Mouse (Mus musculus): ENCODE measurements at regions not wholly inside any gene's neighbourhood (a gene's known extent, or its start where the extent isn't known, plus 50 kb on each side); places are given as distances from the start of the nearest gene placed in this dataset.

GRCm38 (mm10) chr13:51227836-51228235, 57.0 kb downstream of the Nxnl2 start:
- no peak for ATAC-seq
- no peak overlapping the region for H3K4me3 ChIP-seq (replicated peaks)
- peaks cover 11% of the 10 kb centered on the region for H3K4me1 ChIP-seq (replicated peaks)
- no peaks in the 10 kb centered on the region for H3K36me3 ChIP-seq
- H3K4me2 ChIP-seq (replicated peaks), result no peak overlapping the region
- no peak overlapping the region for H3K9ac ChIP-seq (replicated peaks)
- 88% methylated on average over 9 of the region's 9 CpGs for WGBS
- H3K9me3 ChIP-seq, result no peaks in the 10 kb centered on the region
- no peak overlapping the region for H3K27ac ChIP-seq
- 0 out of 2 replicates have a peak, but pooled peaks cover 2% of the 10 kb centered on the region for H3K27me3 ChIP-seq

GRCm38 (mm10) chr13:51228862-51229770, 58.3 kb downstream of the Nxnl2 start:
- Histone ChIP-seq H3K36me3 (no peaks in the 10 kb centered on the region), H3K27me3 (0 out of 2 replicates have a peak, but pooled peaks cover 2% of the 10 kb centered on the region), H3K27ac (peak overlapping the region; percentile 37; the same call in 1 of the 2 replicates), H3K4me3 (replicated peaks) (no peak overlapping the region), H3K4me1 (replicated peaks) (peaks cover 11% of the 10 kb centered on the region), H3K9me3 (no peaks in the 10 kb centered on the region), H3K4me2 (replicated peaks) (peak overlapping the region; percentile 38), H3K9ac (replicated peaks) (no peak overlapping the region)
- WGBS, result 7% methylated on average over 30 of the region's 30 CpGs
- peak; percentile 85 for ATAC-seq

- no peak overlapping the region for H3K9ac ChIP-seq (replicated peaks)
- 73% methylated on average over 4 of the region's 4 CpGs for WGBS
- peaks cover 11% of the 10 kb centered on the region for H3K4me1 ChIP-seq (replicated peaks)
- H3K9me3 ChIP-seq, result no peaks in the 10 kb centered on the region
- H3K27ac ChIP-seq, result 0 out of 2 replicates have a peak overlapping the region, but pooled peaks have one; percentile 37
- H3K36me3 ChIP-seq, result no peaks in the 10 kb centered on the region
- 0 out of 2 replicates have a peak, but pooled peaks cover 2% of the 10 kb centered on the region for H3K27me3 ChIP-seq
- peak overlapping the region; percentile 38 for H3K4me2 ChIP-seq (replicated peaks)
- no peak for ATAC-seq
- no peak overlapping the region for H3K4me3 ChIP-seq (replicated peaks)
Observed at GRCm38 (mm10) chr13:51229862-51230261, 59.0 kb downstream of the Nxnl2 start.

- no peak overlapping the region for H3K4me3 ChIP-seq (replicated peaks)
- no peak overlapping the region for H3K9ac ChIP-seq (replicated peaks)
- H3K4me1 ChIP-seq (replicated peaks), result peaks cover 11% of the 10 kb centered on the region
- no peak overlapping the region for H3K4me2 ChIP-seq (replicated peaks)
- ATAC-seq, result no peak
- no peaks in the 10 kb centered on the region for H3K36me3 ChIP-seq
- no peaks in the 10 kb centered on the region for H3K9me3 ChIP-seq
- no peak overlapping the region for H3K27ac ChIP-seq
- 0 out of 2 replicates have a peak, but pooled peaks cover 2% of the 10 kb centered on the region for H3K27me3 ChIP-seq
- 84% methylated on average over 4 of the region's 4 CpGs for WGBS
Observed at GRCm38 (mm10) chr13:51231586-51231985, 60.8 kb downstream of the Nxnl2 start.

GRCm38 (mm10) chr13:51247378-51247777, 76.6 kb downstream of the Nxnl2 start:
- no peaks in the 10 kb centered on the region for H3K27me3 ChIP-seq
- H3K9me3 ChIP-seq, result no peaks in the 10 kb centered on the region
- no peak overlapping the region for H3K4me2 ChIP-seq (replicated peaks)
- H3K27ac ChIP-seq, result no peak overlapping the region
- no peak for ATAC-seq
- no peak overlapping the region for H3K4me3 ChIP-seq (replicated peaks)
- no peaks in the 10 kb centered on the region for H3K4me1 ChIP-seq (replicated peaks)
- WGBS, result 98% methylated on average over 3 of the region's 3 CpGs
- no peak overlapping the region for H3K9ac ChIP-seq (replicated peaks)
- H3K36me3 ChIP-seq, result no peaks in the 10 kb centered on the region

- Histone ChIP-seq H3K9ac (replicated peaks) (no peak overlapping the region), H3K36me3 (no peaks in the 10 kb centered on the region), H3K4me3 (replicated peaks) (no peak overlapping the region), H3K9me3 (0 out of 2 replicates have a peak, but pooled peaks cover 3% of the 10 kb centered on the region), H3K27ac (no peak overlapping the region), H3K27me3 (no peaks in the 10 kb centered on the region), H3K4me1 (replicated peaks) (peaks cover 1% of the 10 kb centered on the region), H3K4me2 (replicated peaks) (no peak overlapping the region)
- 85% methylated on average over 1 of the region's 1 CpGs for WGBS
- ATAC-seq, result no peak
Observed at GRCm38 (mm10) chr13:51253371-51253770, 82.5 kb downstream of the Nxnl2 start.

- no peak overlapping the region for H3K27ac ChIP-seq
- ATAC-seq, result no peak
- no peak overlapping the region for H3K4me2 ChIP-seq (replicated peaks)
- no peak overlapping the region for H3K4me3 ChIP-seq (replicated peaks)
- H3K36me3 ChIP-seq, result no peaks in the 10 kb centered on the region
- 0 out of 2 replicates have a peak, but pooled peaks cover 3% of the 10 kb centered on the region for H3K9me3 ChIP-seq
- peaks cover 13% of the 10 kb centered on the region for H3K4me1 ChIP-seq (replicated peaks)
- H3K27me3 ChIP-seq, result no peaks in the 10 kb centered on the region
- 95% methylated on average over 5 of the region's 5 CpGs for WGBS
- H3K9ac ChIP-seq (replicated peaks), result no peak overlapping the region
Observed at GRCm38 (mm10) chr13:51255688-51256087, 84.9 kb downstream of the Nxnl2 start.

- H3K27me3 ChIP-seq, result no peaks in the 10 kb centered on the region
- peak; percentile 63; the same call in 1 of the 2 replicates for ATAC-seq
- H3K9ac ChIP-seq (replicated peaks), result no peak overlapping the region
- no peak overlapping the region for H3K4me3 ChIP-seq (replicated peaks)
- 0 out of 2 replicates have a peak, but pooled peaks cover 3% of the 10 kb centered on the region for H3K9me3 ChIP-seq
- H3K36me3 ChIP-seq, result no peaks in the 10 kb centered on the region
- H3K4me2 ChIP-seq (replicated peaks), result no peak overlapping the region
- WGBS, result 42% methylated on average over 13 of the region's 13 CpGs
- peaks cover 13% of the 10 kb centered on the region for H3K4me1 ChIP-seq (replicated peaks)
- H3K27ac ChIP-seq, result no peak overlapping the region
Observed at GRCm38 (mm10) chr13:51258752-51259721, 88.2 kb downstream of the Nxnl2 start.

GRCm38 (mm10) chr13:51261619-51262018, 90.8 kb downstream of the Nxnl2 start:
- WGBS, result 74% methylated on average over 8 of the region's 8 CpGs
- H3K9me3 ChIP-seq, result 0 out of 2 replicates have a peak, but pooled peaks cover under 1% of the 10 kb centered on the region
- H3K4me3 ChIP-seq (replicated peaks), result no peak overlapping the region
- H3K4me1 ChIP-seq (replicated peaks), result peaks cover 13% of the 10 kb centered on the region
- no peaks in the 10 kb centered on the region for H3K27me3 ChIP-seq
- no peaks in the 10 kb centered on the region for H3K36me3 ChIP-seq
- no peak for ATAC-seq
- no peak overlapping the region for H3K4me2 ChIP-seq (replicated peaks)
- H3K9ac ChIP-seq (replicated peaks), result no peak overlapping the region
- H3K27ac ChIP-seq, result no peak overlapping the region

GRCm38 (mm10) chr13:51272786-51273185, 102.0 kb downstream of the Nxnl2 start:
- Histone ChIP-seq H3K9ac (replicated peaks) (no peak overlapping the region), H3K9me3 (no peaks in the 10 kb centered on the region), H3K36me3 (no peaks in the 10 kb centered on the region), H3K4me2 (replicated peaks) (no peak overlapping the region), H3K4me1 (replicated peaks) (no peaks in the 10 kb centered on the region), H3K4me3 (replicated peaks) (no peak overlapping the region), H3K27ac (no peak overlapping the region), H3K27me3 (no peaks in the 10 kb centered on the region)
- no peak for ATAC-seq
- WGBS, result 86% methylated on average over 4 of the region's 4 CpGs

GRCm38 (mm10) chr13:51274639-51275038, 103.8 kb downstream of the Nxnl2 start:
- H3K4me3 ChIP-seq (replicated peaks), result no peak overlapping the region
- no peaks in the 10 kb centered on the region for H3K36me3 ChIP-seq
- WGBS, result 75% methylated on average over 5 of the region's 5 CpGs
- ATAC-seq, result no peak
- H3K9ac ChIP-seq (replicated peaks), result no peak overlapping the region
- peaks cover under 1% of the 10 kb centered on the region; the same call in 1 of the 2 replicates for H3K4me1 ChIP-seq (replicated peaks)
- no peaks in the 10 kb centered on the region for H3K27me3 ChIP-seq
- no peak overlapping the region for H3K27ac ChIP-seq
- H3K4me2 ChIP-seq (replicated peaks), result no peak overlapping the region
- no peaks in the 10 kb centered on the region for H3K9me3 ChIP-seq

Measured in midbrain, embryonic 13.5 days (tissue).